Mouse (Mus musculus): ENCODE data around the gene Gpr34.

Gene Gpr34

GRCm38 (mm10) chrX:13631599-13632283 lies at the start of gene Gpr34:
Gene Gpr34 (plus strand): TSS chrX:13632089.
- in situ Hi-C loops (cut with MboI; ENCODE audit: low sequenced_read_pairs) = no loop called here

- in situ Hi-C loops (cut with MboI; ENCODE audit: low sequenced_read_pairs) = no loop called here
Measured at GRCm38 (mm10) chrX:13599373-13599772, 32.5 kb upstream of the Gpr34 start.

GRCm38 (mm10) chrX:13599966-13600365 lies 31.9 kb upstream of the Gpr34 start:
- in situ Hi-C loops (cut with MboI; ENCODE audit: low sequenced_read_pairs) = no loop called here

GRCm38 (mm10) chrX:13606741-13607140 lies 25.1 kb upstream of the Gpr34 start:
- in situ Hi-C loops (cut with MboI; ENCODE audit: low sequenced_read_pairs) = no loop called here

- in situ Hi-C loops (cut with MboI; ENCODE audit: low sequenced_read_pairs) = no loop called here
Measured at GRCm38 (mm10) chrX:13607752-13608151, 24.1 kb upstream of the Gpr34 start.

- in situ Hi-C loops (cut with MboI; ENCODE audit: low sequenced_read_pairs) = no loop called here
Measured at GRCm38 (mm10) chrX:13611114-13611513, 20.8 kb upstream of the Gpr34 start.

GRCm38 (mm10) chrX:13612115-13612514 lies 19.8 kb upstream of the Gpr34 start:
- in situ Hi-C loops (cut with MboI; ENCODE audit: low sequenced_read_pairs) = no loop called here

- in situ Hi-C loops (cut with MboI; ENCODE audit: low sequenced_read_pairs) = no loop called here
Measured at GRCm38 (mm10) chrX:13616726-13617125, 15.2 kb upstream of the Gpr34 start.

- in situ Hi-C loops (cut with MboI; ENCODE audit: low sequenced_read_pairs) = no loop called here
Measured at GRCm38 (mm10) chrX:13617294-13617693, 14.6 kb upstream of the Gpr34 start.

GRCm38 (mm10) chrX:13618476-13618875 lies 13.4 kb upstream of the Gpr34 start:
- in situ Hi-C loops (cut with MboI; ENCODE audit: low sequenced_read_pairs) = no loop called here

- in situ Hi-C loops (cut with MboI; ENCODE audit: low sequenced_read_pairs) = no loop called here
Measured at GRCm38 (mm10) chrX:13621473-13621872, 10.4 kb upstream of the Gpr34 start.

GRCm38 (mm10) chrX:13622654-13623053 lies 9.2 kb upstream of the Gpr34 start:
- in situ Hi-C loops (cut with MboI; ENCODE audit: low sequenced_read_pairs) = no loop called here

GRCm38 (mm10) chrX:13636398-13636797 lies 4.5 kb downstream of the Gpr34 start:
- in situ Hi-C loops (cut with MboI; ENCODE audit: low sequenced_read_pairs) = no loop called here

- in situ Hi-C loops (cut with MboI; ENCODE audit: low sequenced_read_pairs) = no loop called here
Measured at GRCm38 (mm10) chrX:13638894-13639293, 7.0 kb downstream of the Gpr34 start.

- in situ Hi-C loops (cut with MboI; ENCODE audit: low sequenced_read_pairs) = loop anchor here (25.0 kb wide), 2 partner anchors 190 to 415 kb away; partner anchors contain the start of gene Nyx
Measured at GRCm38 (mm10) chrX:13651889-13652288, 20.0 kb downstream of the Gpr34 start.

GRCm38 (mm10) chrX:13652291-13652690 lies 20.4 kb downstream of the Gpr34 start:
- in situ Hi-C loops (cut with MboI; ENCODE audit: low sequenced_read_pairs) = loop anchor here (25.0 kb wide), 2 partner anchors 190 to 415 kb away; partner anchors contain the start of gene Nyx

- in situ Hi-C loops (cut with MboI; ENCODE audit: low sequenced_read_pairs) = loop anchor here (25.0 kb wide), 2 partner anchors 193 to 418 kb away; partner anchors contain the start of gene Nyx
Measured at GRCm38 (mm10) chrX:13655005-13655421, 23.1 kb downstream of the Gpr34 start.

- in situ Hi-C loops (cut with MboI; ENCODE audit: low sequenced_read_pairs) = loop anchor here (25.0 kb wide), 2 partner anchors 194 to 419 kb away; partner anchors contain the start of gene Nyx
Measured at GRCm38 (mm10) chrX:13655906-13656305, 24.0 kb downstream of the Gpr34 start.

- in situ Hi-C loops (cut with MboI; ENCODE audit: low sequenced_read_pairs) = loop anchor here (25.0 kb wide), 2 partner anchors 194 to 419 kb away; partner anchors contain the start of gene Nyx
Measured at GRCm38 (mm10) chrX:13656721-13657120, 24.8 kb downstream of the Gpr34 start.

- in situ Hi-C loops (cut with MboI; ENCODE audit: low sequenced_read_pairs) = loop anchor here (25.0 kb wide), 2 partner anchors 196 to 421 kb away; partner anchors contain the start of gene Nyx
Measured at GRCm38 (mm10) chrX:13658616-13659140, 26.8 kb downstream of the Gpr34 start.

GRCm38 (mm10) chrX:13659201-13659890 lies 27.5 kb downstream of the Gpr34 start:
- in situ Hi-C loops (cut with MboI; ENCODE audit: low sequenced_read_pairs) = loop anchor here (25.0 kb wide), 2 partner anchors 197 to 422 kb away; partner anchors contain the start of gene Nyx

All from CH12F3 (cell line).